Mouse (Mus musculus): Measurements from ENCODE around the gene Gopc. TPM values are rescaled to one million over a fixed set of nuclear protein-coding genes. Genes with fewer than 3 reads are reported as not detected.
"Not testable (repeated sequence)": the region's sequence is repeated elsewhere in the genome, so short reads cannot be mapped to it uniquely, and the experiment has no call there.

Gopc gene
- polyA plus RNA-seq, 1 experiment from 2014 or later = 28.1 TPM

GRCm38 (mm10) chr10:52331007-52331406, 50.9 kb downstream of the Gopc start:
- WGBS = 6% methylated on average over 1 of the region's 1 CpGs
- H3K9me3 ChIP-seq (ENCODE audit: control insufficient read depth, low read length) = no peaks in the 10 kb centered on the region
- no peak overlapping the region for H3K9ac ChIP-seq (ENCODE audit: low read depth, low read length)
- no peaks in the 10 kb centered on the region for H3K4me1 ChIP-seq (ENCODE audit: control insufficient read depth, insufficient read depth, low read depth, low read length)
- no peak for ATAC-seq
- no peak overlapping the region for H3K4me3 ChIP-seq (ENCODE audit: low read length)
- H3K4me2 ChIP-seq (ENCODE audit: low read length) = no peak overlapping the region
- H3K36me3 ChIP-seq (ENCODE audit: control insufficient read depth, insufficient read depth, low read length) = peaks cover 3% of the 10 kb centered on the region; the same call in 1 of the 2 replicates
- H3K27ac ChIP-seq (ENCODE audit: low read depth, low read length) = no peak overlapping the region
- H3K27me3 ChIP-seq (replicated peaks; ENCODE audit: control insufficient read depth, insufficient read depth, low read length) = no peaks in the 10 kb centered on the region

GRCm38 (mm10) chr10:52321918-52322317, 60.0 kb downstream of the Gopc start:
- Histone ChIP-seq H3K27ac (ENCODE audit: low read depth, low read length) (no peak overlapping the region), H3K4me2 (ENCODE audit: low read length) (no peak overlapping the region), H3K4me1 (ENCODE audit: control insufficient read depth, insufficient read depth, low read depth, low read length) (no peaks in the 10 kb centered on the region), H3K27me3 (replicated peaks; ENCODE audit: control insufficient read depth, insufficient read depth, low read length) (no peaks in the 10 kb centered on the region), H3K4me3 (ENCODE audit: low read length) (no peak overlapping the region), H3K9ac (ENCODE audit: low read depth, low read length) (no peak overlapping the region), H3K9me3 (ENCODE audit: control insufficient read depth, low read length) (no peaks in the 10 kb centered on the region), H3K36me3 (ENCODE audit: control insufficient read depth, insufficient read depth, low read length) (0 out of 2 replicates have a peak, but pooled peaks cover 4% of the 10 kb centered on the region)
- ATAC-seq = no peak
- WGBS = 96% methylated on average over 3 of the region's 3 CpGs

GRCm38 (mm10) chr10:52319506-52320286, 62.2 kb downstream of the Gopc start:
- ATAC-seq = no peak
- Histone ChIP-seq H3K4me1 (ENCODE audit: control insufficient read depth, insufficient read depth, low read depth, low read length) (no peaks in the 10 kb centered on the region), H3K27ac (ENCODE audit: low read depth, low read length) (no peak overlapping the region), H3K9ac (ENCODE audit: low read depth, low read length) (no peak overlapping the region), H3K27me3 (replicated peaks; ENCODE audit: control insufficient read depth, insufficient read depth, low read length) (no peaks in the 10 kb centered on the region), H3K36me3 (ENCODE audit: control insufficient read depth, insufficient read depth, low read length) (0 out of 2 replicates have a peak, but pooled peaks cover 4% of the 10 kb centered on the region), H3K4me3 (ENCODE audit: low read length) (no peak overlapping the region), H3K9me3 (ENCODE audit: control insufficient read depth, low read length) (no peaks in the 10 kb centered on the region), H3K4me2 (ENCODE audit: low read length) (no peak overlapping the region)
- 91% methylated on average over 28 of the region's 28 CpGs for WGBS

DNA sequence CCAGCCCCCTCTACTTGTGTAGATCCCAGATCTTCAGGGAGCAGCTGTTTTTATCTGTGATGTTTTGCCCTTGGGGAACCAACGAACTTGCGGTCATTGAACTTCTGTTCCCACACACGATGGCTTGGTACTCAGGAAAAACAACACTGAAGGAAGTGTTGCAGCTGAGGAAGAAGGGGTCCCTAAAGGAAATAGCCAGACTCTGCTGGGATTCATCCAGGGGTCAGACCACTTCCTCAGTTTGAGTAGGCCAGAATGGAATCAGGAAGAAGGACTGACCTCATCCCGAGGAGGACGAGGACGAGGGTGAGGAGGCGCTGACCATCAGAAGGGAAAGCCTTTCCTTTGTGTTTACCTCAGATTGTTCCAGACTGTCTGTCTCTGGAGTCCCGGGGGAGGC, 72.7 kb downstream of the Gopc start:
- Histone ChIP-seq H3K27ac (ENCODE audit: low read depth, low read length) (no peak overlapping the region), H3K4me2 (ENCODE audit: low read length) (no peak overlapping the region), H3K36me3 (ENCODE audit: control insufficient read depth, insufficient read depth, low read length) (peaks cover 2% of the 10 kb centered on the region; the same call in 1 of the 2 replicates), H3K4me3 (ENCODE audit: low read length) (no peak overlapping the region), H3K27me3 (replicated peaks; ENCODE audit: control insufficient read depth, insufficient read depth, low read length) (no peaks in the 10 kb centered on the region), H3K9ac (ENCODE audit: low read depth, low read length) (no peak overlapping the region), H3K4me1 (ENCODE audit: control insufficient read depth, insufficient read depth, low read depth, low read length) (no peaks in the 10 kb centered on the region), H3K9me3 (ENCODE audit: control insufficient read depth, low read length) (no peaks in the 10 kb centered on the region)
- ATAC-seq = no peak
- 84% methylated on average over 8 of the region's 8 CpGs for WGBS

DNA sequence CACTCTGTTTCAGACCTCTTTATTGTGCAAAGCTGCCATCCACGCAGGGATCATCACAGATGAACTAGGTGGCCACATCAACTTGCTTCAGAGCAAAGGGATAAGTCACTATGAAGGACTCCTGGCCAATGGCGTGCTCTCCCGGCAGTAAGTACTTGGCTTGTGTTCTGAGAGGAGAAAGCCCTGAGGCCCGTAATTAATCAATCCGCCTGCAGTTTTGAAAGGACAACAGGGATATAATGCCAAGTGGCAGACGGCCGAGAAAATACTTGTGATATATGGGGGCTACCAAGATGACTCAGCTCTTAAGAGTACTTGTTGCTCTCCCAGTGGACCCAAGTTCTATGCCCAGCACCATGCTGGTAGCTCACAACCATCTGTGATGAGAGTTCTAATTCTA, 77.3 kb downstream of the Gopc start:
- no peak for ATAC-seq
- H3K9me3 ChIP-seq (ENCODE audit: control insufficient read depth, low read length) = no peaks in the 10 kb centered on the region
- H3K4me3 ChIP-seq (ENCODE audit: low read length) = no peak overlapping the region

GRCm38 (mm10) chr10:52302271-52302670, 79.7 kb downstream of the Gopc start:
- no peak overlapping the region for H3K4me3 ChIP-seq (ENCODE audit: low read length)
- ATAC-seq = no peak
- H3K36me3 ChIP-seq (ENCODE audit: control insufficient read depth, insufficient read depth, low read length) = no peaks in the 10 kb centered on the region
- H3K4me2 ChIP-seq (ENCODE audit: low read length) = no peak overlapping the region
- no peaks in the 10 kb centered on the region for H3K27me3 ChIP-seq (replicated peaks; ENCODE audit: control insufficient read depth, insufficient read depth, low read length)
- no peaks in the 10 kb centered on the region for H3K9me3 ChIP-seq (ENCODE audit: control insufficient read depth, low read length)
- no peak overlapping the region for H3K27ac ChIP-seq (ENCODE audit: low read depth, low read length)
- no peaks in the 10 kb centered on the region for H3K4me1 ChIP-seq (ENCODE audit: control insufficient read depth, insufficient read depth, low read depth, low read length)
- no peak overlapping the region for H3K9ac ChIP-seq (ENCODE audit: low read depth, low read length)

More for the DNA sequence above, 77.3 kb downstream of the Gopc start:
- no peak overlapping the region for H3K9ac ChIP-seq (ENCODE audit: low read depth, low read length)
- H3K4me2 ChIP-seq (ENCODE audit: low read length) = no peak overlapping the region
- H3K4me1 ChIP-seq (ENCODE audit: control insufficient read depth, insufficient read depth, low read depth, low read length) = no peaks in the 10 kb centered on the region
- H3K27ac ChIP-seq (ENCODE audit: low read depth, low read length) = no peak overlapping the region
- H3K27me3 ChIP-seq (replicated peaks; ENCODE audit: control insufficient read depth, insufficient read depth, low read length) = no peaks in the 10 kb centered on the region
- H3K36me3 ChIP-seq (ENCODE audit: control insufficient read depth, insufficient read depth, low read length) = no peaks in the 10 kb centered on the region
- WGBS = 57% methylated on average over 7 of the region's 7 CpGs

DNA sequence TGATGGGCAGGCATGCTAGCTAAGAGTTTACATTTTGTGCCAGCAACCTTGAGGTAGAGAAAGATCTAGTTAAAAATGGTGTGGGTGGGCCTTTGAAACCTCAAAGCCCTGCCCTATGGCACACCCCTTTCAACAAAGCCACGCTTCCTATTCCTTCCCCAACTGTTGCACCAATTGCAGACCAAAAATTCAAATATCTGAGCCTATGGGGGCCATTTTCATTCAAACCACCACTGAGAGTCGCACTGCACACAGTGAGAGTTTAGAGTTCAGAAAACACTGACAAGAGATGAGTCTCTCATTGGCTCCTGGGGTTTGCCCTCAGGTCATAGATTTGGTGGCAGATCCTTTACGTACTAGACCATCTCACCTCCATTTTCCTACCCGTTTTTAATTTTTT, 80.2 kb downstream of the Gopc start:
- no peak overlapping the region for H3K9ac ChIP-seq (ENCODE audit: low read depth, low read length)
- no peak overlapping the region for H3K27ac ChIP-seq (ENCODE audit: low read depth, low read length)
- 95% methylated on average over 4 of the region's 4 CpGs for WGBS
- no peak overlapping the region for H3K4me2 ChIP-seq (ENCODE audit: low read length)
- H3K36me3 ChIP-seq (ENCODE audit: control insufficient read depth, insufficient read depth, low read length) = no peaks in the 10 kb centered on the region
- no peaks in the 10 kb centered on the region for H3K9me3 ChIP-seq (ENCODE audit: control insufficient read depth, low read length)
- H3K4me1 ChIP-seq (ENCODE audit: control insufficient read depth, insufficient read depth, low read depth, low read length) = no peaks in the 10 kb centered on the region
- no peaks in the 10 kb centered on the region for H3K27me3 ChIP-seq (replicated peaks; ENCODE audit: control insufficient read depth, insufficient read depth, low read length)
- ATAC-seq = no peak
- no peak overlapping the region for H3K4me3 ChIP-seq (ENCODE audit: low read length)

DNA sequence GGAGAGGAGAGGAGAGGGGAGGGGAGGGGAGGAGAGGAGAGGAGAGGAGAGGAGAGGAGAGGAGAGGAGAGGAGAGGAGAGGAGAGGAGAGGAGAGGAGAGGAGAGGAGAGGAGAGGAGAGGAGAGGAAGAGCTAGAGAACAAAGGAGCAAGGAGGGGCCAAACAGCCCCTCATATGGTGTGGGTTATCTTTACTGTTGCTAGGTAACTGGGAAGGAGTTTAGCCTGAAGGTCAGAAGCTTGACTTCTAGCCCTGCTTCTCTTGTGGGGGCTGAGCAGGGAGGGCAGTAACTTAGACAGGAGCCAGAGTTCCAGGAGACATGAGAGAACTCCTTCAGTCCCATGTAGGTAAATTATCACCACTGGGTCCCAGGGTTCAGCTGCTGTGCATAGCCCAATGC, 83.4 kb downstream of the Gopc start:
- H3K36me3 ChIP-seq (ENCODE audit: control insufficient read depth, insufficient read depth, low read length); H3K4me1 ChIP-seq (ENCODE audit: control insufficient read depth, insufficient read depth, low read depth, low read length); H3K9me3 ChIP-seq (ENCODE audit: control insufficient read depth, low read length); H3K4me3 ChIP-seq (ENCODE audit: low read length); ATAC-seq; H3K27ac ChIP-seq (ENCODE audit: low read depth, low read length); H3K4me2 ChIP-seq (ENCODE audit: low read length); H3K27me3 ChIP-seq (replicated peaks; ENCODE audit: control insufficient read depth, insufficient read depth, low read length); H3K9ac ChIP-seq (ENCODE audit: low read depth, low read length): not testable (repeated sequence)

GRCm38 (mm10) chr10:52295934-52296333, 86.0 kb downstream of the Gopc start:
- H3K9me3 ChIP-seq (ENCODE audit: control insufficient read depth, low read length) = no peaks in the 10 kb centered on the region
- WGBS = 79% methylated on average over 2 of the region's 2 CpGs
- no peaks in the 10 kb centered on the region for H3K4me1 ChIP-seq (ENCODE audit: control insufficient read depth, insufficient read depth, low read depth, low read length)
- H3K4me2 ChIP-seq (ENCODE audit: low read length) = no peak overlapping the region
- H3K4me3 ChIP-seq (ENCODE audit: low read length) = no peak overlapping the region
- no peak for ATAC-seq
- no peak overlapping the region for H3K27ac ChIP-seq (ENCODE audit: low read depth, low read length)
- H3K27me3 ChIP-seq (replicated peaks; ENCODE audit: control insufficient read depth, insufficient read depth, low read length) = no peaks in the 10 kb centered on the region
- no peaks in the 10 kb centered on the region for H3K36me3 ChIP-seq (ENCODE audit: control insufficient read depth, insufficient read depth, low read length)
- H3K9ac ChIP-seq (ENCODE audit: low read depth, low read length) = no peak overlapping the region

Measured in hindbrain, embryonic 16.5 days (tissue).